Mouse (Mus musculus) C2C12 (cell line): ENCODE results near the gene Hnrnpc. TPM values are rescaled to one million over a fixed set of nuclear protein-coding genes. Genes with fewer than 3 reads are reported as not detected.
"Not testable (repeated sequence)": the region's sequence is repeated elsewhere in the genome, so short reads cannot be mapped to it uniquely, and the experiment has no call there.

Source experiments
- H3K27me3 ChIP-seq: one replicate; pipeline ENCODE4 v1.6.1; 2011; ENCODE audit not compliant: control insufficient read depth, insufficient read depth, insufficient read length
- H3K36me3 ChIP-seq: one replicate; pipeline ENCODE4 v1.6.1; 2011; ENCODE audit not compliant: control insufficient read depth, insufficient read depth
- H3K4me3 ChIP-seq: one replicate; pipeline ENCODE4 v1.5.1; 2011; ENCODE audit warnings: mild to moderate bottlenecking, control low read depth; ENCODE audit not compliant: poor library complexity, insufficient read depth, severe bottlenecking
- H3K79me2 ChIP-seq: one replicate; pipeline ENCODE4 v1.6.1; 2011; ENCODE audit not compliant: control insufficient read depth, insufficient read depth
- H3K79me3 ChIP-seq: one replicate; pipeline ENCODE4 v1.6.1; 2011; ENCODE audit warnings: low read depth, control low read depth
- H3ac ChIP-seq: one replicate; pipeline ENCODE3; 2011; ENCODE audit warnings: low read depth; ENCODE audit not compliant: control insufficient read depth, insufficient read length
- CEBPB ChIP-seq: IDR thresholded peaks from one replicate; pipeline ENCODE4 v1.6.1; 2011; ENCODE audit warnings: low read depth, mild to moderate bottlenecking, control low read depth, moderate library complexity
- CTCF ChIP-seq: IDR thresholded peaks from one replicate; pipeline ENCODE4 v1.5.1; 2011; ENCODE audit not compliant: control insufficient read depth, insufficient read depth, insufficient read length
- FOSL1 ChIP-seq: IDR thresholded peaks from one replicate; pipeline ENCODE4 v1.8.0; 2011; ENCODE audit warnings: mild to moderate bottlenecking, low read length; ENCODE audit not compliant: poor library complexity, insufficient read depth, severe bottlenecking
- MAX ChIP-seq: IDR thresholded peaks from one replicate; pipeline ENCODE4 v1.6.1; 2011; ENCODE audit warnings: mild to moderate bottlenecking, control low read depth
- MYOD1 ChIP-seq: IDR thresholded peaks from one replicate; pipeline ENCODE4 v1.6.1; 2011; ENCODE audit warnings: low read depth; ENCODE audit not compliant: control insufficient read depth, insufficient read length
- MYOG ChIP-seq: IDR thresholded peaks from one replicate; pipeline ENCODE4 v1.6.1; 2011; ENCODE audit not compliant: control insufficient read depth, insufficient read length; ENCODE audit errors: extremely low read depth
- USF1 ChIP-seq: IDR thresholded peaks from one replicate; pipeline ENCODE4 v1.6.1; 2011; ENCODE audit warnings: low read depth, mild to moderate bottlenecking, control low read depth, moderate library complexity
- polyA plus RNA-seq: library from polyadenylated mRNA; unstranded; fragments of >200 nt; fragmentation: generic; extraction: Trizol; gene quantifications from one replicate; pipeline ENCODE4 v1.2.1, GENCODE M21; 2012; ENCODE audit warnings: missing spikeins

Hnrnpc gene
- polyA plus RNA-seq, 1 experiment = 231 TPM

DNA sequence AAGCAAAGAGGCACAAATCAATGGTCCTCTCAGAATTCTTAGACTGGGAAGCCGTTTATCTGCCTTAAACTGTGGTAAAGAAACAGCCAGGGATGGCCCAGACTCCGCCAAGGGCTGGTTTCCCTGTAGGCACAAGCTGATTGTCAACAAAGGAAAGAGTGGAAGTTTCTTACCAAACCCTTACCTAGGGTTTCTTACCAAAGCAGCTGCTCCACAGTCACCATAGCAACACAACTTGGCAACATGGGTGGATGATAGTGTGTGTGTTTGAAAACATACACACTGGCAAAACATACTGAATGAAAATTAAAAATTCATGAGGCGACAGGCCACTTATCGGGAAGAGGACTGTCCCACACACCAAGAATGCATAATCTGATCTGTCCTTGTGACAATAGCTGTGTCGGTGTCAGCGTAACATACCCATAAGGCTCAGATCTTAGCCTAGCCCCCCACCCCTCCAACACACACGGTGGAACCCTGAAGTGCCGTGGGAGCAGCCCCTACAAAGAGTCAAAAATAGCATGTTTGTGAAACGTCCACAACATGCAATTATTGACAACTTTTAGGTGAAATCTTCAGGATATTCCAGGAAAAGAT lies 57.8 kb downstream of the Hnrnpc start:
- no peak for TF ChIP-seq MYOD1
- TF ChIP-seq CEBPB = no peak
- H3K79me2 ChIP-seq = no peaks in the 10 kb centered on the region
- peaks cover 6% of the 10 kb centered on the region for H3K27me3 ChIP-seq
- no peak overlapping the region for H3K4me3 ChIP-seq
- no peak overlapping the region for H3ac ChIP-seq
- no peaks in the 10 kb centered on the region for H3K79me3 ChIP-seq
- no peaks in the 10 kb centered on the region for H3K36me3 ChIP-seq

DNA sequence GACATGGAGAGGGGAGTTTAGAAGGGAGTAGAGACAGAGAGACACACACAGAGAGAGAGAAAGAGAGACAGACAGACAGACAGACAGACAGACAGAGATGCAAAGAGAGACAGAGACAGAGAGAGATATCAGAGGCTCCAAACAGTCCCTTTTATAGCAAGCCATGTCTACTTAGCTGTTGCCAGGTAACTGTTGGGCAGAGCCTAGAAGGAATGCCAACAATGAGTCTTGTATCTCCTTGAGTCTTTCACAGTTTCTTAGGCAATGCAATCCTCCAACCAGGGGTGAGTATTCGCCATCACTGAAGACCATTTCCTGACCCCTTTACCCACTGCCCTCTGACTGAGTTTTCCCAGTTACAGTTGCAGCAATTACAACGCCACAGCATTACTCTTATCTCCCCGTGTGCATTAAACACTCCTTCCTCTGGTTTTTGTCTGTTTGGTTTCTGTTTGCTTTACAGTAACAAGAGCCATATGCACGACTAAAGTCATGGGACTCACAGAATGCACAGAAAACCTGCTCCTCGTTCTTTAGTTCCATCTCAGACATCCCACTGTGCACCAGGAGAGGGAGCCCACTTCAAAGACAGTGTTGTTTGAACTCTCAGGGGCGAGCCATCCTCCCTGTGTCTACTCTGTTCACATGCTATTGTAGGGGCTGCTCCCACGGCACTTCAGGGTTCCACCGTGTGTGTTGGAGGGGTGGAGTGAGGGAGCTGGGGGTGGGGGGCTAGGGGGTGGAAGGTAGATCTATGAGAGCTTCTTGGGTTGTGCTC lies 58.7 kb downstream of the Hnrnpc start:
- Histone ChIP-seq H3ac (no peak overlapping the region), H3K36me3 (no peaks in the 10 kb centered on the region), H3K79me2 (no peaks in the 10 kb centered on the region), H3K79me3 (no peaks in the 10 kb centered on the region), H3K4me3 (no peak overlapping the region), H3K27me3 (peaks cover 6% of the 10 kb centered on the region)
- TF ChIP-seq FOSL1 = no peak
- TF ChIP-seq CTCF = no peak
- no peak for TF ChIP-seq CEBPB
- TF ChIP-seq MAX = no peak
- no peak for TF ChIP-seq USF1
- no peak for TF ChIP-seq MYOD1
- no peak for TF ChIP-seq MYOG

DNA sequence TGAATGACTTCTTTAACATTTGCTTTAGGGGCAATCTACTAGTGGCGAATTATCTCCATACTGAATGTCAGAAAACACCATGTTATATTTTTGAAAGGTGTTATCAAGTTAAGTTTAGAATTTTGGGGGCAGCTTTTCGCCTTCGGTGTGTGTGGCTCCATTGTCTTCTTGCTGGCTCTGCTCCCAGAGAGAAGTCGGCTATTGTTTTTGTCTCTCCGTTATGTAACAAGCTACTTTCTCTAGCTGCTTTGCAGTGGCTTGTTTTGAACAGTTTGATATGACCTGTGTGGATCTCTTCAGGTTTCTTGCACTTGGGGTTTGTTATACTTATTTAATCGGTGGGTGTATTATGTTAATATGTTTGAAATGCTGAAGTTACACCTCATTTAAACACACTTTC lies 60.4 kb downstream of the Hnrnpc start:
- H3ac ChIP-seq = no peak overlapping the region
- no peak overlapping the region for H3K4me3 ChIP-seq
- peaks cover 9% of the 10 kb centered on the region for H3K27me3 ChIP-seq
- H3K36me3 ChIP-seq = no peaks in the 10 kb centered on the region
- TF ChIP-seq CTCF (no peak), USF1 (no peak), FOSL1 (no peak), CEBPB (no peak), MYOG (no peak), MAX (no peak), MYOD1 (no peak)
- H3K79me2 ChIP-seq = no peaks in the 10 kb centered on the region
- H3K79me3 ChIP-seq = no peaks in the 10 kb centered on the region

DNA sequence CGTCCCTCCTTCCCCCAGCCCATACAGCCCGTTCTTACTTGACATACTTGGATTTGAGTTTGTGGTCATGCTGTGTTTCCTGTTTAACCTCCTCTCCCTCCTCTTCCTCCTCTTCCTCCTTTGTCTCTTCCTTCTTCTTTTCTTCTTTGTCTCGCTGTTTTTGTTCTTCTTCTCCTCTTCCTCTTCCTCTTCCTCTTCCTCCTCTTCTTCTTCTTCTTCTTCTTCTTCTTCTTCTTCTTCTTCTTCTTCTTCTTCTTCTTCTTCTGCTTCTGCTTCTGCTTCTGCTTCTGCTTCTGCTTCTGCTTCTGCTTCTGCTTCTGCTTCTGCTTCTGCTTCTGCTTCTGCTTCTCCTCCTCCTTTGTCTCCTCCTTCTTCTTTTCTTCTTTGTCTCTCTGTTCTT lies 61.5 kb downstream of the Hnrnpc start, which contains the start of gene Olfr221:
Olfr221 (minus strand) TSS at position 101 of the 400 bp plus-strand sequence.
- H3K4me3 ChIP-seq, H3ac ChIP-seq, H3K79me2 ChIP-seq, H3K36me3 ChIP-seq, H3K27me3 ChIP-seq, H3K79me3 ChIP-seq: not testable (repeated sequence)

DNA sequence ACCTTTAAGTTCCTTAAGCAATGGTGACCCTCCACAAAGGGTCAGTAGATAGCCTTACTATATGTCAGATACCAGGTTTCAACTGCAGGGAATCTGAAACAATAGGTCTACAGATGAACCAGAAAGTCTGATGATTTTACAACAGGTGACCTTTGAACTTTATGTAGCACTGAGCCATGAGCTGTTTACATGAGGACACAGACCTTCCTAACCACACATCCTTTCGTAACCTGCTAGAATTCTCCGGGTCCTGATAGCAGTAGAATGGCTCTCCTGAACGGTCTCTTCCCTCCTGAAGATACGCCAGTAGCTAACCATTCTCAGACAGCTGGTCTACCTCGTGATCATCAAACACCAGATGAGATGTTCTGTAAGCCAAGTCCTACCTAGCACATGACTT lies 64.5 kb downstream of the Hnrnpc start:
- no peak for TF ChIP-seq MAX
- TF ChIP-seq MYOD1 = no peak
- TF ChIP-seq USF1 = no peak
- no peak for TF ChIP-seq CEBPB
- no peak for TF ChIP-seq MYOG

DNA sequence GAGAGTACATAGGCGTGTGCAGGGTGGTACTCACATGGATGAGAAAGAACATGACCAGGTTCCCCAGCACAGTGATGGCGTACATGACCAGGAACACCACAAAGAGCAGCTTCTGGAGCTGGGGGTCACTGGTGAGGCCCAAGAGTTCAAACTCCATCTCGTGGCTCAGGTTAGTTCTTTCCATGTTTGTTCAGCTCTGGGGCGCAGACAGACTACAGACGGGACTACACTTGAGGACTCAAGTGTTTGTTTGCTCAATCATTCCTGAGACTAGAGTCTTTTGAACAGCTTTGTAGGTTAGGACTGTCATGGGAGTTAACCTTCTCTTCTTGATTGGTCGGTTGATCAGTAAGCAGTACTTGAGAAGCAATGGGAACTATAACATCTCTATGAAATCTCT lies 67.9 kb downstream of the Hnrnpc start:
- H3ac ChIP-seq = no peak overlapping the region
- H3K27me3 ChIP-seq = peaks cover 3% of the 10 kb centered on the region
- TF ChIP-seq CEBPB = no peak
- no peak for TF ChIP-seq USF1
- H3K79me3 ChIP-seq = no peaks in the 10 kb centered on the region
- H3K36me3 ChIP-seq = no peaks in the 10 kb centered on the region
- no peak overlapping the region for H3K4me3 ChIP-seq
- H3K79me2 ChIP-seq = no peaks in the 10 kb centered on the region

More for the DNA sequence above, 64.5 kb downstream of the Hnrnpc start:
- Histone ChIP-seq H3K27me3 (peaks cover 9% of the 10 kb centered on the region), H3K4me3 (no peak overlapping the region), H3K36me3 (no peaks in the 10 kb centered on the region), H3K79me2 (no peaks in the 10 kb centered on the region), H3K79me3 (no peaks in the 10 kb centered on the region), H3ac (no peak overlapping the region)

DNA sequence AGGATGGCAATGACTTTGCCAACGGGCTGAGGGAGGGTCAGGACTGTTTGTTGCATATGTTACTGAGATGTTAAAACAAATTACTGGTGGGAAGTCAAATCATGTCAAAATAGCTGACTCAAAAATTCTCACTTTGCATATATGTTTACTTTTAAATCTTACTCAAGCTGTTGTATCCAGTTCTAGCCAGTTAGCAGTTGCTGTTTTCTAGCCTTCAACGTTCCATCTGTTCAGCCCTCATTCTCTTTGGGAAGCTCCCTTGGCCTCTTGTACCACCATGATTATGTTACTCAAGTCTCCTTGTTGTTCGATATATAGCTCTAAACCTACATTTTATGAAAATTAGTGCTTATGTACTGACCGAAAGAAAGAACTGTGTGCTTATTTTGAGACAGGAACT lies 77.5 kb downstream of the Hnrnpc start:
- no peak overlapping the region for H3ac ChIP-seq
- H3K79me3 ChIP-seq = no peaks in the 10 kb centered on the region
- no peaks in the 10 kb centered on the region for H3K79me2 ChIP-seq
- no peak overlapping the region for H3K4me3 ChIP-seq
- H3K27me3 ChIP-seq = no peaks in the 10 kb centered on the region
- no peak for TF ChIP-seq MYOG
- TF ChIP-seq FOSL1 = no peak
- no peak for TF ChIP-seq MAX
- H3K36me3 ChIP-seq = no peaks in the 10 kb centered on the region
